Mouse (Mus musculus): Measurements from ENCODE around the gene Coro7. TPM values are rescaled to one million over a fixed set of nuclear protein-coding genes. Genes with fewer than 3 reads are reported as not detected.

Coro7 gene
- total RNA-seq, 1 experiment, result 14.4 TPM

GRCm38 (mm10) chr16:4667190-4667808, 12.3 kb downstream of the Coro7 start:
- peaks cover 0 to 4% of the 10 kb centered on the region in 2 experiments; a peak in 1 of 4 replicates for H3K4me1 ChIP-seq (ENCODE audit: control insufficient read depth in 2 of 2, insufficient read depth in 2 of 2, low read length in 2 of 2, poor library complexity in 1 of 2)
- peak; percentile 80; the same call in 1 of the 2 replicates for TF ChIP-seq ZC3H11A (IDR thresholded peaks at IDR 0.05; ENCODE audit: borderline replicate concordance, low read depth, low read length)
- TF ChIP-seq ZNF384 (IDR thresholded peaks at IDR 0.05; ENCODE audit: low read depth, low read length), result no peak
- H3K27ac ChIP-seq (ENCODE audit: insufficient read depth, low read depth, low read length, poor library complexity, severe bottlenecking), result no peak overlapping the region
- no peak overlapping the region for H3K9ac ChIP-seq (ENCODE audit: insufficient read depth, low read depth, low read length, poor library complexity, severe bottlenecking)
- H3K36me3 ChIP-seq (ENCODE audit: control insufficient read depth, insufficient read depth, low read length, poor library complexity, severe bottlenecking), result peaks cover 8% of the 10 kb centered on the region; the same call in 1 of the 2 replicates
- peak; percentile 80 for DNase-seq (ENCODE audit: low read depth, low spot score)
- H3K9me3 ChIP-seq (ENCODE audit: control insufficient read depth, insufficient read depth, low read depth, low read length), result no peaks in the 10 kb centered on the region
- H3K4me3 ChIP-seq (ENCODE audit: insufficient read depth in 1 of 2, low read depth in 1 of 2, low read length in 2 of 2, poor library complexity in 1 of 2, severe bottlenecking in 1 of 2), result no peak overlapping the region
- in situ Hi-C loops (cut with MboI; ENCODE audit: low sequenced_read_pairs in 2 of 2, unreplicated experiment in 2 of 2), result loop anchor here in 1 of 2 experiments (5.0 kb wide), 1 partner anchor 35 kb away; no protein-coding TSS in a partner anchor

GRCm38 (mm10) chr16:4665726-4666125, 13.9 kb downstream of the Coro7 start:
- H3K9me3 ChIP-seq (ENCODE audit: control insufficient read depth, insufficient read depth, low read depth, low read length), result no peaks in the 10 kb centered on the region
- DNase-seq (ENCODE audit: low read depth, low spot score), result no peak
- H3K36me3 ChIP-seq (ENCODE audit: control insufficient read depth, insufficient read depth, low read length, poor library complexity, severe bottlenecking), result peaks cover 8% of the 10 kb centered on the region; the same call in 1 of the 2 replicates
- H3K27ac ChIP-seq (ENCODE audit: insufficient read depth, low read depth, low read length, poor library complexity, severe bottlenecking), result no peak overlapping the region
- no peak overlapping the region for H3K9ac ChIP-seq (ENCODE audit: insufficient read depth, low read depth, low read length, poor library complexity, severe bottlenecking)
- TF ChIP-seq ZC3H11A (IDR thresholded peaks at IDR 0.05; ENCODE audit: borderline replicate concordance, low read depth, low read length), result no peak
- TF ChIP-seq MAFK (IDR thresholded peaks at IDR 0.05; ENCODE audit: insufficient read depth, low read depth, low read length), result no peak
- TF ChIP-seq ZNF384 (IDR thresholded peaks at IDR 0.05; ENCODE audit: low read depth, low read length), result no peak
- no peak for TF ChIP-seq CHD2 (IDR thresholded peaks at IDR 0.05; ENCODE audit: low read depth, low read length)
- no peak for TF ChIP-seq HCFC1 (IDR thresholded peaks at IDR 0.05; ENCODE audit: borderline replicate concordance, insufficient read depth, low read length)
- no peak overlapping the region for H3K4me3 ChIP-seq (ENCODE audit: insufficient read depth in 1 of 2, low read depth in 1 of 2, low read length in 2 of 2, poor library complexity in 1 of 2, severe bottlenecking in 1 of 2)
- peaks cover 0 to 4% of the 10 kb centered on the region in 2 experiments; a peak in 1 of 4 replicates for H3K4me1 ChIP-seq (ENCODE audit: control insufficient read depth in 2 of 2, insufficient read depth in 2 of 2, low read length in 2 of 2, poor library complexity in 1 of 2)
- in situ Hi-C loops (cut with MboI; ENCODE audit: low sequenced_read_pairs in 2 of 2, unreplicated experiment in 2 of 2), result loop anchor here in 1 of 2 experiments (5.0 kb wide), 1 partner anchor 33 kb away; no protein-coding TSS in a partner anchor

- Histone ChIP-seq H3K4me1 (ENCODE audit: control insufficient read depth in 2 of 2, insufficient read depth in 2 of 2, low read length in 2 of 2, poor library complexity in 1 of 2) (peaks cover 0 to 8% of the 10 kb centered on the region in 2 experiments; a peak in 2 of 4 replicates), H3K4me3 (ENCODE audit: insufficient read depth in 1 of 2, low read depth in 1 of 2, low read length in 2 of 2, poor library complexity in 1 of 2, severe bottlenecking in 1 of 2) (no peak overlapping the region), H3K27ac (ENCODE audit: insufficient read depth, low read depth, low read length, poor library complexity, severe bottlenecking) (no peak overlapping the region), H3K9me3 (ENCODE audit: control insufficient read depth, insufficient read depth, low read depth, low read length) (no peaks in the 10 kb centered on the region), H3K36me3 (ENCODE audit: control insufficient read depth, insufficient read depth, low read length, poor library complexity, severe bottlenecking) (peaks cover 3% of the 10 kb centered on the region; the same call in 1 of the 2 replicates), H3K9ac (ENCODE audit: insufficient read depth, low read depth, low read length, poor library complexity, severe bottlenecking) (no peak overlapping the region)
- no peak for DNase-seq (ENCODE audit: low read depth, low spot score)
- TF ChIP-seq MAFK (IDR thresholded peaks at IDR 0.05; ENCODE audit: insufficient read depth, low read depth, low read length), result no peak
- in situ Hi-C loops (cut with MboI; ENCODE audit: low sequenced_read_pairs in 2 of 2, unreplicated experiment in 2 of 2), result no loop called here
These were observed 15.8 kb downstream of the Coro7 start for GRCm38 (mm10) chr16:4663806-4664205.

GRCm38 (mm10) chr16:4661605-4662004, 18.0 kb downstream of the Coro7 start:
- Histone ChIP-seq H3K9me3 (ENCODE audit: control insufficient read depth, insufficient read depth, low read depth, low read length) (no peaks in the 10 kb centered on the region), H3K9ac (ENCODE audit: insufficient read depth, low read depth, low read length, poor library complexity, severe bottlenecking) (no peak overlapping the region), H3K27ac (ENCODE audit: insufficient read depth, low read depth, low read length, poor library complexity, severe bottlenecking) (no peak overlapping the region), H3K4me1 (ENCODE audit: control insufficient read depth in 2 of 2, insufficient read depth in 2 of 2, low read length in 2 of 2, poor library complexity in 1 of 2) (peaks cover 0 to 14% of the 10 kb centered on the region in 2 experiments; a peak in 2 of 4 replicates), H3K36me3 (ENCODE audit: control insufficient read depth, insufficient read depth, low read length, poor library complexity, severe bottlenecking) (peaks cover 1% of the 10 kb centered on the region; the same call in 1 of the 2 replicates), H3K4me3 (ENCODE audit: insufficient read depth in 1 of 2, low read depth in 1 of 2, low read length in 2 of 2, poor library complexity in 1 of 2, severe bottlenecking in 1 of 2) (no peak overlapping the region)
- TF ChIP-seq HCFC1 (IDR thresholded peaks at IDR 0.05; ENCODE audit: borderline replicate concordance, insufficient read depth, low read length) (no peak), ZNF384 (IDR thresholded peaks at IDR 0.05; ENCODE audit: low read depth, low read length) (no peak), ZC3H11A (IDR thresholded peaks at IDR 0.05; ENCODE audit: borderline replicate concordance, low read depth, low read length) (no peak), MAFK (IDR thresholded peaks at IDR 0.05; ENCODE audit: insufficient read depth, low read depth, low read length) (no peak), CHD2 (IDR thresholded peaks at IDR 0.05; ENCODE audit: low read depth, low read length) (no peak)
- in situ Hi-C loops (cut with MboI; ENCODE audit: low sequenced_read_pairs in 2 of 2, unreplicated experiment in 2 of 2), result no loop called here
- DNase-seq (ENCODE audit: low read depth, low spot score), result no peak

Data from ES-E14 (cell line).